Mouse (Mus musculus): Measurements from ENCODE around the gene Gm20721. TPM values are rescaled to one million over a fixed set of nuclear protein-coding genes. Genes with fewer than 3 reads are reported as not detected.

Gm20721 gene
- total and polyA plus RNA-seq, 3 experiments, result 1.6 to 1.8 TPM; not detected in 1

DNA sequence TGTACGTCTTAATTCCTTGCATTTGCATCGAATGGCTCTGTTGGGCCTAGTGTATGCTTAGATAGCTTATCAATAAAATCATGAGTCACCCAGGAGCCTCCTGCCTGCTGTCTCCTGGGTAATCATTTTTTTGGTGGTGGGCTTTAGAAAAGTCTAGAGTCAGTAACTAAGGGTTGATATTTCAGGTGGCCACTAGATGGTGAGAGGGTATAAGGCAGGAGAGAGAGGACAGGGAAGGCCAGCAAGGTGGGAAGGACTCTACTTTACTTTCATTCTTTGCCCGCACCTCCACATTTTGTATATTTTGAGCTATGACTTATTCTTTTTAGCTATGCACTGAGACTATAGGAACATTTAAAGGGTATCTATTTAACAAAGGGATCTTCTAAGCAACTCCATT, 38.6 kb downstream of the Gm20721 start:
- H3K79me2 ChIP-seq (replicated peaks; ENCODE audit: control insufficient read depth, insufficient read depth, low read length), result no peaks in the 10 kb centered on the region
- no peaks in the 10 kb centered on the region for H3K4me1 ChIP-seq (ENCODE audit: control insufficient read depth, insufficient read depth, low read length)
- TF ChIP-seq POLR2A (IDR thresholded peaks at IDR 0.05; ENCODE audit: insufficient read depth, low read depth, low read length), result no peak
- TF ChIP-seq EP300 (IDR thresholded peaks at IDR 0.05; ENCODE audit: insufficient read depth, low read depth, low read length), result no peak
- peak; percentile 30 for TF ChIP-seq CTCF (IDR thresholded peaks at IDR 0.05)

GRCm38 (mm10) chr2:174305646-174306045, 40.9 kb downstream of the Gm20721 start:
- Histone ChIP-seq H3K27ac (no peak overlapping the region), H3K27me3 (ENCODE audit: control insufficient read depth, insufficient read depth, low read length) (peaks cover 2% of the 10 kb centered on the region; the same call in 1 of the 2 replicates), H3K4me3 (no peak overlapping the region), H3K9ac (ENCODE audit: low read depth, low read length) (no peak overlapping the region), H3K36me3 (ENCODE audit: control insufficient read depth, insufficient read depth, low read length) (no peaks in the 10 kb centered on the region), H3K79me2 (replicated peaks; ENCODE audit: control insufficient read depth, insufficient read depth, low read length) (no peaks in the 10 kb centered on the region), H3K4me1 (ENCODE audit: control insufficient read depth, insufficient read depth, low read length) (no peaks in the 10 kb centered on the region)
- intact Hi-C loops (cut with DNase I), result no loop called here
- TF ChIP-seq EP300 (IDR thresholded peaks at IDR 0.05; ENCODE audit: insufficient read depth, low read depth, low read length) (no peak), CTCF (IDR thresholded peaks at IDR 0.05) (no peak), POLR2A (IDR thresholded peaks at IDR 0.05; ENCODE audit: insufficient read depth, low read depth, low read length) (no peak)
- 51% methylated on average over 5 of the region's 5 CpGs for WGBS
- DNase-seq, result peak in 1 of 2 experiments; percentile 9

More for the DNA sequence above, 38.6 kb downstream of the Gm20721 start:
- Histone ChIP-seq H3K27ac (no peak overlapping the region), H3K27me3 (ENCODE audit: control insufficient read depth, insufficient read depth, low read length) (peaks cover 2% of the 10 kb centered on the region; the same call in 1 of the 2 replicates), H3K4me3 (no peak overlapping the region), H3K36me3 (ENCODE audit: control insufficient read depth, insufficient read depth, low read length) (no peaks in the 10 kb centered on the region), H3K9ac (ENCODE audit: low read depth, low read length) (no peak overlapping the region)
- intact Hi-C loops (cut with DNase I), result no loop called here
- WGBS, result 62% methylated on average over 3 of the region's 3 CpGs
- DNase-seq, result peak in 1 of 2 experiments; percentile 4

DNA sequence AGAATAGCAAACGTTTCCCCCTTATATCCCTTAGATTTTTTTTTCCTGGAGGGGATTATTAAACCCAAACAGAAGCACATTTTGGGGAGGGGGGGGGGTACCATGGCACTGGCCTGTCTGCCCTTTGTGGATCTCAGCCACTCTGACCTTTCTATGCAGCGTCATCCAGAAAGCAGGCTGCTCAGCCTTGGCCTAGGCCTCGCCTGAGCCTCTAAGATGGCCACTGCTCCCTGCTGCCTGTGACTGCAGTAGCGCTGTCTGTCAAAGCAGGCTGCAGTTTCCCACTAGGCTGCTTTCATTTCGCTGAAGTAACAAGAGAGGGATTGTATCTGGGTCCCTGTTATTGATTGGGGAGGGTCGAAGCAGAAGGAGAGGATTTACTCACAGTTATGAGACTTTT, 44.0 kb downstream of the Gm20721 start:
- intact Hi-C loops (cut with DNase I), result no loop called here
- H3K27ac ChIP-seq, result no peak overlapping the region

GRCm38 (mm10) chr2:174300666-174301065, 45.8 kb downstream of the Gm20721 start:
- no peak overlapping the region for H3K9ac ChIP-seq (ENCODE audit: low read depth, low read length)
- peaks cover 10% of the 10 kb centered on the region for H3K27me3 ChIP-seq (ENCODE audit: control insufficient read depth, insufficient read depth, low read length)
- H3K36me3 ChIP-seq (ENCODE audit: control insufficient read depth, insufficient read depth, low read length), result no peaks in the 10 kb centered on the region
- WGBS, result 55% methylated on average over 22 of the region's 22 CpGs
- TF ChIP-seq CTCF (IDR thresholded peaks at IDR 0.05), result no peak
- no peaks in the 10 kb centered on the region for H3K79me2 ChIP-seq (replicated peaks; ENCODE audit: control insufficient read depth, insufficient read depth, low read length)
- peak in 1 of 2 experiments; percentile 14 for DNase-seq
- no peak overlapping the region for H3K27ac ChIP-seq
- no peak overlapping the region for H3K4me3 ChIP-seq
- intact Hi-C loops (cut with DNase I), result no loop called here
- no peaks in the 10 kb centered on the region for H3K4me1 ChIP-seq (ENCODE audit: control insufficient read depth, insufficient read depth, low read length)

More for the DNA sequence above, 44.0 kb downstream of the Gm20721 start:
- Histone ChIP-seq H3K9ac (ENCODE audit: low read depth, low read length) (no peak overlapping the region), H3K4me1 (ENCODE audit: control insufficient read depth, insufficient read depth, low read length) (no peaks in the 10 kb centered on the region), H3K79me2 (replicated peaks; ENCODE audit: control insufficient read depth, insufficient read depth, low read length) (no peaks in the 10 kb centered on the region), H3K36me3 (ENCODE audit: control insufficient read depth, insufficient read depth, low read length) (no peaks in the 10 kb centered on the region), H3K27me3 (ENCODE audit: control insufficient read depth, insufficient read depth, low read length) (peaks cover 10% of the 10 kb centered on the region), H3K4me3 (no peak overlapping the region)
- TF ChIP-seq EP300 (IDR thresholded peaks at IDR 0.05; ENCODE audit: insufficient read depth, low read depth, low read length), result no peak
- TF ChIP-seq CTCF (IDR thresholded peaks at IDR 0.05), result no peak
- TF ChIP-seq POLR2A (IDR thresholded peaks at IDR 0.05; ENCODE audit: insufficient read depth, low read depth, low read length), result no peak
- 65% methylated on average over 6 of the region's 6 CpGs for WGBS
- peak in 1 of 2 experiments; percentile 12 for DNase-seq

- peak in 1 of 2 experiments; percentile 18 for DNase-seq
- H3K27me3 ChIP-seq (ENCODE audit: control insufficient read depth, insufficient read depth, low read length), result peaks cover 10% of the 10 kb centered on the region
- H3K4me3 ChIP-seq, result no peak overlapping the region
- intact Hi-C loops (cut with DNase I), result no loop called here
- no peaks in the 10 kb centered on the region for H3K79me2 ChIP-seq (replicated peaks; ENCODE audit: control insufficient read depth, insufficient read depth, low read length)
- WGBS, result 56% methylated on average over 27 of the region's 27 CpGs
- no peak overlapping the region for H3K9ac ChIP-seq (ENCODE audit: low read depth, low read length)
- TF ChIP-seq CTCF (IDR thresholded peaks at IDR 0.05) (no peak), EP300 (IDR thresholded peaks at IDR 0.05; ENCODE audit: insufficient read depth, low read depth, low read length) (no peak), POLR2A (IDR thresholded peaks at IDR 0.05; ENCODE audit: insufficient read depth, low read depth, low read length) (no peak)
- H3K36me3 ChIP-seq (ENCODE audit: control insufficient read depth, insufficient read depth, low read length), result no peaks in the 10 kb centered on the region
- H3K4me1 ChIP-seq (ENCODE audit: control insufficient read depth, insufficient read depth, low read length), result no peaks in the 10 kb centered on the region
- no peak overlapping the region for H3K27ac ChIP-seq
These were observed 46.3 kb downstream of the Gm20721 start for GRCm38 (mm10) chr2:174300186-174300585.

- intact Hi-C loops (cut with DNase I), result loop anchor here (5.0 kb wide), 1 partner anchor 222 kb away; the partner anchor contains the start of gene Stx16
- H3K36me3 ChIP-seq (ENCODE audit: control insufficient read depth, insufficient read depth, low read length), result no peaks in the 10 kb centered on the region
- 40% methylated on average over 34 of the region's 34 CpGs for WGBS
- TF ChIP-seq CTCF (IDR thresholded peaks at IDR 0.05), result no peak
- TF ChIP-seq EP300 (IDR thresholded peaks at IDR 0.05; ENCODE audit: insufficient read depth, low read depth, low read length), result no peak
- no peak for TF ChIP-seq POLR2A (IDR thresholded peaks at IDR 0.05; ENCODE audit: insufficient read depth, low read depth, low read length)
- H3K4me3 ChIP-seq, result no peak overlapping the region
- no peak overlapping the region for H3K27ac ChIP-seq
- H3K4me1 ChIP-seq (ENCODE audit: control insufficient read depth, insufficient read depth, low read length), result no peaks in the 10 kb centered on the region
- H3K79me2 ChIP-seq (replicated peaks; ENCODE audit: control insufficient read depth, insufficient read depth, low read length), result no peaks in the 10 kb centered on the region
- DNase-seq, result no peak
- peaks cover 10% of the 10 kb centered on the region for H3K27me3 ChIP-seq (ENCODE audit: control insufficient read depth, insufficient read depth, low read length)
- H3K9ac ChIP-seq (ENCODE audit: low read depth, low read length), result no peak overlapping the region
These were observed 46.7 kb downstream of the Gm20721 start for GRCm38 (mm10) chr2:174299771-174300160.

Data from heart, adult 2 months (tissue).